Mouse (Mus musculus): Measurements from ENCODE around the gene Taok3.

GRCm38 (mm10) chr5:117117241-117117640 is 2.7 kb upstream of the Taok3 start:
- TF ChIP-seq CTCF (conservative IDR thresholded peaks at IDR 0.05; ENCODE audit: insufficient read depth, insufficient read length, low read depth, low read length) (no peak), POLR2A (IDR thresholded peaks at IDR 0.05; ENCODE audit: low read depth, low read length) (no peak)

Data from kidney, adult 2 months (tissue).